In the genomic region with DNA sequence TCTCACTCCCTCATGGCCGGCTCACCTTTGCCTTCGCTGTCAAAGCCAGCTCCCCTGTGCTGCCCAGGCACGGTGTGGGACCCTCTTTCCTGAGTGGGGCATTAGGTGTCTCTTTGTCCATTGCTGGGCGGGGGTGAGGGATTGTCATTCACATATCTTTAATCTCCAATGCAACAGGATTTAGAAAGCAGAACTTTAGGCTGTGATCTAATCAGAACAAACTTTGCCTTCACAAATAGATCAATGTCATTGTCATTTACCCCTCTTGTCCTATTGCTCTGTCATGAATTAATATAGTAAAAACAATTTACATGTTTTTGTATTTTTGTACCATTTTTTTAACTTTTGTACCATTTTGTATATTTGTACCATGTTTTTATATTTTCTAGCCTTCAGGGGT, we compare ENCODE assay signal across 24 mouse cellular contexts.
"Had no signal": no experiment of that assay in that cellular context is flagged by ENCODE, and none has a peak within 500 bp of the region (broad histone marks: within the 10 kb centered on the region; RNA-seq: fewer than 3 reads in every experiment).

No protein-coding gene starts in this region.

- ATAC-seq: hindbrain, embryonic 16.5 days had no signal

- H3K27me3 ChIP-seq: hindbrain, embryonic 12.5 days; kidney, embryonic 15.5 days; limb, embryonic 13.5 days; limb, embryonic 15.5 days; liver, embryonic 13.5 days had no signal

- DNase-seq: gastrocnemius, adult 2 months; gastrocnemius, postnatal 10 days; gastrocnemius, postnatal 25 days; heart, adult 18-20 months; heart, postnatal 10 days; heart, postnatal 4 days; kidney, adult 11 months; kidney, adult 2 months; kidney, adult 9 months; kidney, postnatal 14 days; kidney, postnatal 36 days; layer of hippocampus, postnatal 36 days; left cerebral cortex, postnatal 4 days; liver, embryonic 13.5 days had no signal

- H3K27ac ChIP-seq: gastrocnemius, adult 2 months; heart, embryonic 10.5 days; hindbrain, embryonic 10.5 days; hindbrain, embryonic 12.5 days; hindbrain, embryonic 14.5 days; kidney, embryonic 15.5 days; kidney, postnatal 0 days; limb, embryonic 13.5 days; limb, embryonic 15.5 days; liver, embryonic 13.5 days had no signal

- H3K36me3 ChIP-seq: heart, embryonic 10.5 days; heart, embryonic 12.5 days; hindbrain, embryonic 10.5 days; hindbrain, embryonic 12.5 days; kidney, embryonic 15.5 days; limb, embryonic 13.5 days; limb, embryonic 15.5 days; liver, embryonic 13.5 days had no signal

- H3K9me3 ChIP-seq: heart, embryonic 10.5 days; heart, embryonic 12.5 days; hindbrain, embryonic 10.5 days; hindbrain, embryonic 12.5 days; kidney, embryonic 15.5 days; limb, embryonic 13.5 days; limb, embryonic 15.5 days; liver, embryonic 13.5 days had no signal

- H3K4me1 ChIP-seq: heart, embryonic 10.5 days; heart, embryonic 12.5 days; hindbrain, embryonic 10.5 days; hindbrain, embryonic 12.5 days; kidney, embryonic 15.5 days; limb, embryonic 13.5 days; limb, embryonic 15.5 days; liver, embryonic 13.5 days had no signal

- H3K9ac ChIP-seq: heart, embryonic 12.5 days; hindbrain, embryonic 12.5 days; hindbrain, embryonic 14.5 days; kidney, embryonic 15.5 days; limb, embryonic 13.5 days; limb, embryonic 15.5 days; liver, embryonic 13.5 days had no signal

- H3K4me2 ChIP-seq: heart, embryonic 12.5 days; hindbrain, embryonic 12.5 days; hindbrain, embryonic 14.5 days; kidney, embryonic 15.5 days; limb, embryonic 13.5 days; limb, embryonic 15.5 days; liver, embryonic 13.5 days had no signal

- H3K4me3 ChIP-seq: gastrocnemius, adult 2 months; heart, embryonic 10.5 days; heart, embryonic 12.5 days; hindbrain, embryonic 10.5 days; hindbrain, embryonic 12.5 days; kidney, embryonic 15.5 days; limb, embryonic 13.5 days; limb, embryonic 15.5 days; liver, embryonic 13.5 days had no signal
